Mouse (Mus musculus): ENCODE results near the gene Stat5a. TPM values are rescaled to one million over a fixed set of nuclear protein-coding genes. Genes with fewer than 3 reads are reported as not detected.

The Stat5a gene
- polyA plus RNA-seq, 2 experiments: 7.2 to 7.8 TPM

- no peaks in the 10 kb centered on the region for H3K9me3 ChIP-seq (ENCODE audit: control insufficient read depth, low read length)
- H3K27ac ChIP-seq: no peak overlapping the region
- WGBS (ENCODE audit: insufficient replicate concordance): 15% methylated on average over 9 of the region's 9 CpGs
- peak overlapping the region; percentile 59 for H3K4me2 ChIP-seq (ENCODE audit: low read depth)
- H3K4me1 ChIP-seq (replicated peaks; ENCODE audit: control insufficient read depth in 2 of 2, insufficient read depth in 2 of 2, low read length in 1 of 2): peaks cover 22 to 42% of the 10 kb centered on the region in 2 experiments
- ATAC-seq (ENCODE audit: insufficient read depth): peak; percentile 61
- TF ChIP-seq EP300 (IDR thresholded peaks at IDR 0.05; ENCODE audit: low read depth) (0 out of 2 replicates have a peak, but pooled peaks have one; percentile 11), CTCF (IDR thresholded peaks at IDR 0.05; ENCODE audit: low read depth) (peak; percentile 100)
- H3K9ac ChIP-seq (replicated peaks): peak overlapping the region; percentile 34; the same call in 1 of the 2 replicates
- no peaks in the 10 kb centered on the region for H3K27me3 ChIP-seq (ENCODE audit: control insufficient read depth, insufficient read depth, low read length)
- no peak overlapping the region for H3K4me3 ChIP-seq (ENCODE audit: insufficient read depth in 1 of 2, low read depth in 2 of 2, low read length in 2 of 2)
- peaks cover 20% of the 10 kb centered on the region for H3K36me3 ChIP-seq (replicated peaks; ENCODE audit: control insufficient read depth, insufficient read depth, low read depth)
- DNase-seq (ENCODE audit: low read depth in 3 of 3, low spot score in 3 of 3): peak; percentile 82 to 88 (median 84)
Observed at GRCm38 (mm10) chr11:100893482-100893881, 34.3 kb downstream of the Stat5a start.

DNA sequence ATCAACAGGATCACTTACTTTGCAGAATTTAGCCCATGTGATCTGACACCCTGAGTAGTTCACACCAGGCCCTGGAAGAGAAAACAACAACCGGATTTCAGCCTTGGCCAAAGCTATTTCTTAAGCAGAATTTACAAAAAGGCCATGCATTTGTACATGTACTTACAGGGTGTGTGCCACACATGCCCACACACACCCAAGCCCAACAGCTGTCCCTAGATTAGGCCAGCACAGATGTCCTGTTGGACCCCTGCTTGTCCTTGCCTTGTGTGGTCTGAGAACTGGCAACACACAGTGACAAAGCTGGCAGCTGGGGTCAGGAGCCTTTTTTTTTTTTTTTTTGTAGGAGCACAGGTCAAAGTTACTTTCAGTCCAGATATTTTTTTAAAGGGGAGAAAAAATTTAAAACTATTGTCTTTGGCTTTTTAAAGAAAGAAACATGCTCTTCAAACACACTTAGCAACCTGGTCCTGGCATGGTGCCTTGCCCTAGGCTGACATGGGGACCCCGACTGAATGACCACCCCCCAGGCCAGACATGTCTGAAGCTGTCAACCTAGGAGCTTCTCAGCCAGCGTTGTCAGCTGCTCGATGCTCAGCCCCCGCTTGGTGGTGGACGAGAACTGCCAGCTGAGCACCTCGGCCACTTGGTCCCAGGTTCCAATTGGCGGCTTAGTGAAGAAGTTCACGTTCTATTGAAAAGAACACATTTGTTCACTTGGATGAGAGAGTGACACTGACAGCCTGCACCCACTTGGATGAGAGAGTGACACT is 35.2 kb downstream of the Stat5a start:
- Histone ChIP-seq H3K27ac (no peak overlapping the region), H3K9ac (replicated peaks) (peak overlapping the region; percentile 34; the same call in 1 of the 2 replicates), H3K4me1 (replicated peaks; ENCODE audit: control insufficient read depth in 2 of 2, insufficient read depth in 2 of 2, low read length in 1 of 2) (peaks cover 15 to 36% of the 10 kb centered on the region in 2 experiments), H3K4me3 (ENCODE audit: insufficient read depth in 1 of 2, low read depth in 2 of 2, low read length in 2 of 2) (no peak overlapping the region), H3K36me3 (replicated peaks; ENCODE audit: control insufficient read depth, insufficient read depth, low read depth) (peaks cover 15% of the 10 kb centered on the region), H3K4me2 (ENCODE audit: low read depth) (no peak overlapping the region), H3K9me3 (ENCODE audit: control insufficient read depth, low read length) (no peaks in the 10 kb centered on the region), H3K27me3 (ENCODE audit: control insufficient read depth, insufficient read depth, low read length) (no peaks in the 10 kb centered on the region)
- DNase-seq (ENCODE audit: low read depth in 3 of 3, low spot score in 3 of 3) (no peak), ATAC-seq (ENCODE audit: insufficient read depth) (no peak)
- no peak for TF ChIP-seq EP300 (IDR thresholded peaks at IDR 0.05; ENCODE audit: low read depth)
- TF ChIP-seq CTCF (IDR thresholded peaks at IDR 0.05; ENCODE audit: low read depth): no peak
- 73% methylated on average over 9 of the region's 9 CpGs for WGBS (ENCODE audit: insufficient replicate concordance)

DNA sequence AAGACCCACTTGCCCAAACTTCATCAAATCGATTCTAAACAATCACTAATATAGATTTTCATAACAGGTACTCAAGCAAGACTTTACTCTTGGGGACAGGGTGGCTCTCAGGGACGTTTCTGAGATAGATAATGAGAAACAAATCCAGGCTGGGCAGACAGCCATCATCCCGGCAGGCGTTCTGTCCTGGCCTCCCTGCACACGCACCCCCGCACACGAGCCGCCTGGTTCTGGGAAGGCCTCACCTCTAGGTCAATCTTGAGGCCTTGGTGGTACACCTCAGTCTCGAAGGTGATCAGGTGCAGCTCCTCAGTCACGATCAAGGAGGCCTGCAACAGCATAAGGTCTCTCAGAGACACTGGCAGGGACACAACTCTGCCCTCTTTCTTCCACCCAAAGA is 36.9 kb downstream of the Stat5a start:
- WGBS (ENCODE audit: insufficient replicate concordance): 76% methylated on average over 10 of the region's 10 CpGs
- no peak overlapping the region for H3K4me3 ChIP-seq (ENCODE audit: insufficient read depth in 1 of 2, low read depth in 2 of 2, low read length in 2 of 2)
- TF ChIP-seq EP300 (IDR thresholded peaks at IDR 0.05; ENCODE audit: low read depth) (no peak), CTCF (IDR thresholded peaks at IDR 0.05; ENCODE audit: low read depth) (no peak)

DNA sequence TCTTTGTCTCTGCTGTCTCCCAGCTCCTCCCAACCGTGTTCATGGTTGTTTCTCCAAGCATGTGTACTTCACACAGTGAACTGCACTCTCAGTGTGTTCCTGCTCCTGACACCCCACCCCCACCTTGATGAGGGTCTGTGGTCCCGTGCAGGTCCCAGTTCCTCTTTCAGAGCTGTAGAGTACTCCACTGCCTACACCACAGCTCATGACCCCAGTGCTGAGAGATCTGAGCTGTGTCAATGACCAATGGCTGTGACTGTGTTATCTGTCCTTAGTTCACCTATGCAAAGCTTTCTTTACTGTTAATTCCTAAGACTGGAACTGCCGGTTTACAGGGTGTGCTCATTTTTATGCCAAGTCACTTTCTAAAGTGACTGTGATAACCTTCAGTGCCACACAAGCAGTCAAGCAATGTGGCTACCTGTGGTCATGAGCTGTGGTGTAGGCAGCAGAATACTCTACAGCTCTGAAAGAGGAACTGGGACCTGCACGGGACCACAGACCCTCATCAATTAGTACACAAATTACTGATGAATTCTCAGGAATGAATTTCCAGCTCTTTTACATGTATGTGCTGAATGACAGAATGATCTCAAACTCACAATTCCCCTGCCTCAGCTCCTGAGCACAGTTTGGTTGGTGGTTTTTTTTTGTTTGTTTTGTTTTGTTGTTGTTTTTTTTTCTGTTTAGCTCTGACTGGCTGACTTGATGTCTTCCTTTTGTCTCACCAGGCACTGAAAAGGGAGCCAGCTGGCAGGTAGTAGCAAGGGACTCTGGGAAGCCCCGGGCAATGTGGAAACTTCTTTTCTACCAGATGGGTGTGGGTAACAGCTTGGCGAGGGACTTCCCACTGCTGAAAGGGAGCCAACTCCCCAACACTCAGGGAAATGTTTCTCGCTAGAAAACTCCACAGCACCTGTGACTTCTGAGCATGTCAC is 38.4 kb downstream of the Stat5a start:
- ATAC-seq (ENCODE audit: insufficient read depth) (no peak), DNase-seq (ENCODE audit: low read depth in 3 of 3, low spot score in 3 of 3) (no peak)
- TF ChIP-seq CTCF (IDR thresholded peaks at IDR 0.05; ENCODE audit: low read depth) (no peak), EP300 (IDR thresholded peaks at IDR 0.05; ENCODE audit: low read depth) (no peak)
- Histone ChIP-seq H3K9me3 (ENCODE audit: control insufficient read depth, low read length) (no peaks in the 10 kb centered on the region), H3K4me3 (ENCODE audit: insufficient read depth in 1 of 2, low read depth in 2 of 2, low read length in 2 of 2) (no peak overlapping the region), H3K4me1 (replicated peaks; ENCODE audit: control insufficient read depth in 2 of 2, insufficient read depth in 2 of 2, low read length in 1 of 2) (peaks cover 0 to 14% of the 10 kb centered on the region in 2 experiments; a peak in 3 of 4 replicates), H3K36me3 (replicated peaks; ENCODE audit: control insufficient read depth, insufficient read depth, low read depth) (peaks cover 23% of the 10 kb centered on the region), H3K4me2 (ENCODE audit: low read depth) (no peak overlapping the region), H3K9ac (replicated peaks) (no peak overlapping the region), H3K27me3 (ENCODE audit: control insufficient read depth, insufficient read depth, low read length) (no peaks in the 10 kb centered on the region), H3K27ac (no peak overlapping the region)
- 69% methylated on average over 7 of the region's 7 CpGs for WGBS (ENCODE audit: insufficient replicate concordance)

More for the DNA sequence above, 36.9 kb downstream of the Stat5a start:
- DNase-seq (ENCODE audit: low read depth in 3 of 3, low spot score in 3 of 3) (no peak), ATAC-seq (ENCODE audit: insufficient read depth) (no peak)
- H3K9ac ChIP-seq (replicated peaks): no peak overlapping the region
- no peaks in the 10 kb centered on the region for H3K27me3 ChIP-seq (ENCODE audit: control insufficient read depth, insufficient read depth, low read length)
- H3K4me2 ChIP-seq (ENCODE audit: low read depth): no peak overlapping the region
- H3K9me3 ChIP-seq (ENCODE audit: control insufficient read depth, low read length): no peaks in the 10 kb centered on the region
- no peak overlapping the region for H3K27ac ChIP-seq
- peaks cover 12 to 27% of the 10 kb centered on the region in 2 experiments for H3K4me1 ChIP-seq (replicated peaks; ENCODE audit: control insufficient read depth in 2 of 2, insufficient read depth in 2 of 2, low read length in 1 of 2)
- peaks cover 14% of the 10 kb centered on the region for H3K36me3 ChIP-seq (replicated peaks; ENCODE audit: control insufficient read depth, insufficient read depth, low read depth)
